Mouse (Mus musculus): ENCODE data around the gene Fam189a2.

Fam189a2 gene

GRCm38 (mm10) chr19:23948301-23949000 is 82.4 kb downstream of the Fam189a2 start:
- Histone ChIP-seq H3K36me3 (ENCODE audit: control insufficient read depth, insufficient read depth, low read length, poor library complexity, severe bottlenecking) (no peaks in the 10 kb centered on the region), H3K27me3 (ENCODE audit: control insufficient read depth, insufficient read depth, low read length, poor library complexity, severe bottlenecking) (no peaks in the 10 kb centered on the region)
- DNase-seq (ENCODE audit: low read depth, low spot score) = no peak

- no peaks in the 10 kb centered on the region for H3K36me3 ChIP-seq (ENCODE audit: control insufficient read depth, insufficient read depth, low read length, poor library complexity, severe bottlenecking)
- H3K27me3 ChIP-seq (ENCODE audit: control insufficient read depth, insufficient read depth, low read length, poor library complexity, severe bottlenecking) = no peaks in the 10 kb centered on the region
- no peak for DNase-seq (ENCODE audit: low read depth, low spot score)
Measured at GRCm38 (mm10) chr19:23947871-23948270, 82.9 kb downstream of the Fam189a2 start.

- Histone ChIP-seq H3K36me3 (ENCODE audit: control insufficient read depth, insufficient read depth, low read length, poor library complexity, severe bottlenecking) (no peaks in the 10 kb centered on the region), H3K27me3 (ENCODE audit: control insufficient read depth, insufficient read depth, low read length, poor library complexity, severe bottlenecking) (no peaks in the 10 kb centered on the region)
- no peak for DNase-seq (ENCODE audit: low read depth, low spot score)
Measured at GRCm38 (mm10) chr19:23946751-23947150, 84.1 kb downstream of the Fam189a2 start.

GRCm38 (mm10) chr19:23946026-23946685 is 84.7 kb downstream of the Fam189a2 start:
- Histone ChIP-seq H3K27me3 (ENCODE audit: control insufficient read depth, insufficient read depth, low read length, poor library complexity, severe bottlenecking) (no peaks in the 10 kb centered on the region), H3K36me3 (ENCODE audit: control insufficient read depth, insufficient read depth, low read length, poor library complexity, severe bottlenecking) (no peaks in the 10 kb centered on the region)
- no peak for DNase-seq (ENCODE audit: low read depth, low spot score)

- no peak for DNase-seq (ENCODE audit: low read depth, low spot score)
- H3K27me3 ChIP-seq (ENCODE audit: control insufficient read depth, insufficient read depth, low read length, poor library complexity, severe bottlenecking) = no peaks in the 10 kb centered on the region
- H3K36me3 ChIP-seq (ENCODE audit: control insufficient read depth, insufficient read depth, low read length, poor library complexity, severe bottlenecking) = no peaks in the 10 kb centered on the region
Measured at GRCm38 (mm10) chr19:23942886-23943285, 87.9 kb downstream of the Fam189a2 start.

- Histone ChIP-seq H3K36me3 (ENCODE audit: control insufficient read depth, insufficient read depth, low read length, poor library complexity, severe bottlenecking) (no peaks in the 10 kb centered on the region), H3K27me3 (ENCODE audit: control insufficient read depth, insufficient read depth, low read length, poor library complexity, severe bottlenecking) (no peaks in the 10 kb centered on the region)
- no peak for DNase-seq (ENCODE audit: low read depth, low spot score)
Measured at GRCm38 (mm10) chr19:23941422-23941949, 89.3 kb downstream of the Fam189a2 start.

GRCm38 (mm10) chr19:23930826-23931225 is 100.0 kb downstream of the Fam189a2 start:
- no peak for DNase-seq (ENCODE audit: low read depth, low spot score)
- no peaks in the 10 kb centered on the region for H3K27me3 ChIP-seq (ENCODE audit: control insufficient read depth, insufficient read depth, low read length, poor library complexity, severe bottlenecking)

GRCm38 (mm10) chr19:23925541-23925940 is 105.3 kb downstream of the Fam189a2 start:
- H3K36me3 ChIP-seq (ENCODE audit: control insufficient read depth, insufficient read depth, low read length, poor library complexity, severe bottlenecking) = no peaks in the 10 kb centered on the region
- no peak for DNase-seq (ENCODE audit: low read depth, low spot score)
- no peaks in the 10 kb centered on the region for H3K27me3 ChIP-seq (ENCODE audit: control insufficient read depth, insufficient read depth, low read length, poor library complexity, severe bottlenecking)

More at GRCm38 (mm10) chr19:23930826-23931225, 100.0 kb downstream of the Fam189a2 start:
- no peaks in the 10 kb centered on the region for H3K36me3 ChIP-seq (ENCODE audit: control insufficient read depth, insufficient read depth, low read length, poor library complexity, severe bottlenecking)

GRCm38 (mm10) chr19:23924791-23925190 is 106.0 kb downstream of the Fam189a2 start:
- no peaks in the 10 kb centered on the region for H3K27me3 ChIP-seq (ENCODE audit: control insufficient read depth, insufficient read depth, low read length, poor library complexity, severe bottlenecking)
- no peak for DNase-seq (ENCODE audit: low read depth, low spot score)

GRCm38 (mm10) chr19:23924057-23924456 is 106.8 kb downstream of the Fam189a2 start:
- Histone ChIP-seq H3K36me3 (ENCODE audit: control insufficient read depth, insufficient read depth, low read length, poor library complexity, severe bottlenecking) (no peaks in the 10 kb centered on the region), H3K27me3 (ENCODE audit: control insufficient read depth, insufficient read depth, low read length, poor library complexity, severe bottlenecking) (no peaks in the 10 kb centered on the region)
- DNase-seq (ENCODE audit: low read depth, low spot score) = no peak

More at GRCm38 (mm10) chr19:23924791-23925190, 106.0 kb downstream of the Fam189a2 start:
- H3K36me3 ChIP-seq (ENCODE audit: control insufficient read depth, insufficient read depth, low read length, poor library complexity, severe bottlenecking) = no peaks in the 10 kb centered on the region
